In the genomic region with DNA sequence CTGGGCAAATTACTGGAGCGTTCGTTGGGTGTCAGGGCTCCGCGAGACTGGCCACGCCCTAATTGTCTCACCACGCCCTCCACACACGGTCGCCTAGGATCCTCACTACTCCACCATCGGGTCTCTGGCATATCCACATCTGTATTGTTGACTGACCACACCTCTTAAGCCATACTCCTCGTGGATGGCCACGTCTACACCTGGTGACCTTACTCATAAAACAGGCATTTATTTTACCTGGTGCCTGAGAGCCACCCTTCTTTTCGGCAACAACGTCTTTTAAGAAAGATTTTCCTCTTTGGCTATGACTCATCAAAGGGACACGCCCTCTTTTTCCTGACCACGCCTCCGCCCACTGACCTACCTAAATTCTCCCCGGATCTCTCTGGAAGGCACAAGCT, we compare ENCODE assay signal across 8 mouse cellular contexts. TPM values are rescaled to one million over a fixed set of nuclear protein-coding genes. Genes with fewer than 3 reads are reported as not detected.
DNase-seq lines count a peak whose midpoint lies in the region; ATAC-seq and TF ChIP-seq lines count a peak whose summit lies in the region.

A gene (minus strand): TSS at position 297 of the 401 bp plus-strand sequence.

- H3K9ac ChIP-seq in heart, embryonic 13.5 days: peak within 1 kb of the TSS; percentile 40; the same call in 1 of the 2 replicates
- no peak within 1 kb of the TSS for H3K9ac ChIP-seq in forebrain, postnatal 0 days
- H3K9ac ChIP-seq in stomach, postnatal 0 days (ENCODE audit: low read length): no peak within 1 kb of the TSS

- WGBS in heart, embryonic 13.5 days: 6% methylated on average over 17 of the region's 17 CpGs
- WGBS in forebrain, postnatal 0 days: 8% methylated on average over 17 of the region's 17 CpGs
- WGBS in stomach, postnatal 0 days: 2% methylated on average over 17 of the region's 17 CpGs

- TF ChIP-seq CTCF in E14TG2a.4 (conservative IDR thresholded peaks at IDR 0.05; ENCODE audit: low read length): no peak
- no peak for TF ChIP-seq CTCF in forebrain, postnatal 0 days (IDR thresholded peaks at IDR 0.05; ENCODE audit: low read depth)
- no peak for TF ChIP-seq CTCF in stomach, postnatal 0 days (IDR thresholded peaks at IDR 0.05; ENCODE audit: low read depth)

- 0 out of 2 replicates have a peak, but pooled peaks cover 3% of the 10 kb centered on the region for H3K9me3 ChIP-seq in heart, embryonic 13.5 days
- no peaks in the 10 kb centered on the region for H3K9me3 ChIP-seq in E14TG2a.4 (ENCODE audit: low read length)
- no peaks in the 10 kb centered on the region for H3K9me3 ChIP-seq in forebrain, postnatal 0 days (ENCODE audit: low read length)
- H3K9me3 ChIP-seq in stomach, postnatal 0 days (ENCODE audit: control insufficient read depth, low read length): no peaks in the 10 kb centered on the region

- H3K4me3 ChIP-seq in heart, embryonic 13.5 days: peak within 1 kb of the TSS; percentile 29
- H3K4me3 ChIP-seq in E14TG2a.4 (replicated peaks; ENCODE audit: low read length): peak within 1 kb of the TSS; percentile 71
- 0 out of 2 replicates have a peak within 1 kb of the TSS, but pooled peaks have one; percentile 7 for H3K4me3 ChIP-seq in forebrain, postnatal 0 days (ENCODE audit: low read depth, low read length)
- peak within 1 kb of the TSS; percentile 17 for H3K4me3 ChIP-seq in stomach, postnatal 0 days (ENCODE audit: low read depth, low read length)

- peaks cover 15% of the 10 kb centered on the region for H3K4me1 ChIP-seq in heart, embryonic 13.5 days
- H3K4me1 ChIP-seq in E14TG2a.4 (replicated peaks; ENCODE audit: low read depth, low read length): peaks cover 45% of the 10 kb centered on the region
- H3K4me1 ChIP-seq in forebrain, postnatal 0 days (ENCODE audit: insufficient read depth): peaks cover 13% of the 10 kb centered on the region
- H3K4me1 ChIP-seq in stomach, postnatal 0 days (replicated peaks; ENCODE audit: control insufficient read depth, insufficient read depth): no peaks in the 10 kb centered on the region; the same call in 1 of the 2 replicates

- no peak within 1 kb of the TSS for H3K27ac ChIP-seq in heart, embryonic 13.5 days (replicated peaks)
- H3K27ac ChIP-seq in forebrain, postnatal 0 days (ENCODE audit: low read depth, low read length): no peak within 1 kb of the TSS
- H3K27ac ChIP-seq in stomach, postnatal 0 days (replicated peaks): no peak within 1 kb of the TSS

- no peak for TF ChIP-seq EP300 in stomach, postnatal 0 days (optimal IDR thresholded peaks at IDR 0.05)

- intact Hi-C loops in heart, postnatal 14 days (cut with DNase I): no loop called here

- peak within 1 kb of the TSS; percentile 59 for H3K4me2 ChIP-seq in heart, embryonic 13.5 days
- peak within 1 kb of the TSS; percentile 23; the same call in 1 of the 2 replicates for H3K4me2 ChIP-seq in forebrain, postnatal 0 days (ENCODE audit: low read depth)
- peak within 1 kb of the TSS; percentile 20; the same call in 1 of the 2 replicates for H3K4me2 ChIP-seq in stomach, postnatal 0 days (replicated peaks; ENCODE audit: low read depth)

- H3K36me3 ChIP-seq in heart, embryonic 13.5 days: no peaks in the 10 kb centered on the region
- no peaks in the 10 kb centered on the region for H3K36me3 ChIP-seq in E14TG2a.4 (ENCODE audit: insufficient read depth, low read length)
- H3K36me3 ChIP-seq in forebrain, postnatal 0 days (ENCODE audit: insufficient read depth): no peaks in the 10 kb centered on the region
- H3K36me3 ChIP-seq in stomach, postnatal 0 days (ENCODE audit: control insufficient read depth, insufficient read depth, low read length): no peaks in the 10 kb centered on the region

- H3K27me3 ChIP-seq in heart, embryonic 13.5 days (replicated peaks): peaks cover 36% of the 10 kb centered on the region
- peaks cover 33% of the 10 kb centered on the region for H3K27me3 ChIP-seq in E14TG2a.4 (ENCODE audit: insufficient read depth, low read length)
- H3K27me3 ChIP-seq in forebrain, postnatal 0 days (ENCODE audit: insufficient read depth, low read length): peaks cover 8% of the 10 kb centered on the region
- no peaks in the 10 kb centered on the region for H3K27me3 ChIP-seq in stomach, postnatal 0 days (ENCODE audit: control insufficient read depth, insufficient read depth, low read length)

- no peak for ATAC-seq in heart, embryonic 13.5 days (ENCODE audit: extremely low read depth, insufficient number of reproducible peaks, low FRiP score, low TSS enrichment)
- ATAC-seq in forebrain, postnatal 0 days: no peak
- peak; percentile 67 for ATAC-seq in stomach, postnatal 0 days (ENCODE audit: low FRiP score, low TSS enrichment)

- no peak for DNase-seq in heart, postnatal 14 days
- DNase-seq in forebrain, postnatal 0 days: no peak
- DNase-seq in liver: peak; percentile 64
- DNase-seq in stomach, postnatal 0 days (ENCODE audit: low spot score): peak; percentile 48
- DNase-seq in gastrocnemius, postnatal 4 days (ENCODE audit: low spot score in 2 of 2): no peak
- DNase-seq in adrenal gland, adult 18-20 months (ENCODE audit: low spot score in 2 of 2): no peak

RNA-seq across cellular contexts. Expression of the gene that starts here (rescaled TPM):
- polyA plus RNA-seq in heart, embryonic 13.5 days (2015; fragmentation: Nextera tagmentation; extraction: Ambion mirVana): 1.5 and 1.7 TPM in 2 replicates
- total RNA-seq in heart, postnatal 14 days (2021): not detected
- 8.4 and 9.1 TPM in 2 replicates for total RNA-seq in forebrain, postnatal 0 days (2014; rRNA removed)
- 8.9 and 12.1 TPM in 2 replicates for polyA plus RNA-seq in forebrain, postnatal 0 days (2015; fragmentation: Nextera tagmentation; extraction: Ambion mirVana)
- polyA plus RNA-seq in stomach, postnatal 0 days (2015; fragmentation: Nextera tagmentation; extraction: Ambion mirVana): 48.4 TPM in 2 replicates
- total RNA-seq in gastrocnemius, postnatal 4 days (2021): not detected
- not detected for total RNA-seq in adrenal gland, adult 18-20 months (2021)

Comparison
In these comparisons a context has a peak if more than half of its experiments do, and no peak if none do; other contexts are left out.
1. H3K4me3 ChIP-seq: peak in every context shown above with its lines; median percentile 71 in E14TG2a.4; 29 in heart, embryonic 13.5 days; 17 in stomach, postnatal 0 days; 7 in forebrain, postnatal 0 days.
2. DNase-seq: peak in liver (single experiment) and stomach, postnatal 0 days (single experiment); none in heart, postnatal 14 days (0 of 2), forebrain, postnatal 0 days (single experiment), gastrocnemius, postnatal 4 days (0 of 2) and adrenal gland, adult 18-20 months (0 of 2).
3. Peak in every context shown above with its lines, with median percentiles within 50 percentile points of each other: H3K4me2 ChIP-seq.